Mouse (Mus musculus) midbrain, embryonic 12.5 days (tissue): ENCODE data around the gene Arhgap15. TPM values are rescaled to one million over a fixed set of nuclear protein-coding genes. Genes with fewer than 3 reads are reported as not detected.

ENCODE experiments used
- ATAC-seq: fragments of 200-750 bp; cut with Nextera tagmentation; 2 replicates; pipeline ENCODE4 v1.8.0; 2017; ENCODE audit warnings: low read depth, moderate TSS enrichment, moderate library complexity; ENCODE audit not compliant: low FRiP score
- H3K27ac ChIP-seq: fragments of 300-500 bp; sonication (generic); replicated peaks from 2 replicates; pipeline ENCODE4 v1.5.1; 2016; ENCODE audit warnings: mild to moderate bottlenecking
- H3K27me3 ChIP-seq: fragments of 300-500 bp; sonication (generic); 2 replicates; pipeline ENCODE4 v1.6.1; 2016; ENCODE audit warnings: mild to moderate bottlenecking
- H3K36me3 ChIP-seq: fragments of 300-500 bp; sonication (generic); 2 replicates; pipeline ENCODE4 v1.6.1; 2016
- H3K4me1 ChIP-seq: fragments of 300-500 bp; sonication (generic); 2 replicates; pipeline ENCODE4 v1.6.1; 2016
- H3K4me2 ChIP-seq: fragments of 300-500 bp; sonication (generic); replicated peaks from 2 replicates; pipeline ENCODE4 v1.6.1; 2016; ENCODE audit warnings: mild to moderate bottlenecking, moderate library complexity
- H3K4me3 ChIP-seq: fragments of 300-500 bp; sonication (generic); 2 replicates; pipeline ENCODE4 v1.5.1; 2016; ENCODE audit warnings: mild to moderate bottlenecking
- H3K9ac ChIP-seq: fragments of 300-500 bp; sonication (generic); replicated peaks from 2 replicates; pipeline ENCODE4 v1.6.1; 2016; ENCODE audit warnings: mild to moderate bottlenecking, moderate library complexity
- H3K9me3 ChIP-seq: fragments of 300-500 bp; sonication (generic); 2 replicates; pipeline ENCODE4 v1.6.1; 2016; ENCODE audit warnings: mild to moderate bottlenecking
- WGBS: fragments of 180-500 bp; shearing (Covaris S2); methylation state at CpG from one replicate; pipeline ENCODE4 v1.1.7; 2016; 5-methylcytosine and 5-hydroxymethylcytosine counted together
- polyA plus RNA-seq: library from polyadenylated mRNA; unstranded; fragments of >200 nt; fragmentation: Nextera tagmentation; extraction: Ambion mirVana; gene quantifications from 2 replicates; pipeline ENCODE4 v1.2.1, GENCODE M21; 2016

Gene Arhgap15
- polyA plus RNA-seq, 1 experiment from 2014 or later: 0.32 TPM

DNA sequence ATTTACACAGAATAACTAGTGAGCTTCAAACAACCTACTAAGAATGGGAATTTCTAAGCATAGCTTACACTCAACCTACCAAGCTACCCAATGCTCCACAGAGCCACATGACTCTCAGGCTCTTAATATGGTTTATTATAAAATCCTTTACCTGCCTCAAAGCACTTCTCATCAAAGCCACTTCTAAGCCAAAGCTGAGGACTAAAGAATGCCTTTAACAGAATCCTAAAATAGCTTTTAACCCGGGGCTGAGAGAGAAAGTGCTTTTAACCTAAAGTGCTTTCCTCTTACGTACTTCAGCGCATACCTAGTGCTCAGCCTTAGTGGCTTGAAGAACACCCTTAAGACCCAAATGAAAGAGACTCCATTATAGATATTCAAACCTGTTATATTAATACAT lies 380.9 kb downstream of the Arhgap15 start:
- Histone ChIP-seq H3K4me2 (no peak overlapping the region), H3K9me3 (no peaks in the 10 kb centered on the region), H3K4me3 (no peak overlapping the region), H3K36me3 (no peaks in the 10 kb centered on the region), H3K27me3 (no peaks in the 10 kb centered on the region), H3K9ac (no peak overlapping the region), H3K4me1 (no peaks in the 10 kb centered on the region), H3K27ac (no peak overlapping the region)
- ATAC-seq: no peak
- 79% methylated on average over 3 of the region's 3 CpGs for WGBS

- Histone ChIP-seq H3K4me1 (no peaks in the 10 kb centered on the region), H3K36me3 (no peaks in the 10 kb centered on the region), H3K9me3 (no peaks in the 10 kb centered on the region), H3K4me2 (no peak overlapping the region), H3K27ac (no peak overlapping the region), H3K27me3 (no peaks in the 10 kb centered on the region), H3K4me3 (no peak overlapping the region), H3K9ac (no peak overlapping the region)
- ATAC-seq: no peak
- 83% methylated on average over 3 of the region's 3 CpGs for WGBS
Observed at GRCm38 (mm10) chr2:44131271-44131670, 382.6 kb downstream of the Arhgap15 start.

DNA sequence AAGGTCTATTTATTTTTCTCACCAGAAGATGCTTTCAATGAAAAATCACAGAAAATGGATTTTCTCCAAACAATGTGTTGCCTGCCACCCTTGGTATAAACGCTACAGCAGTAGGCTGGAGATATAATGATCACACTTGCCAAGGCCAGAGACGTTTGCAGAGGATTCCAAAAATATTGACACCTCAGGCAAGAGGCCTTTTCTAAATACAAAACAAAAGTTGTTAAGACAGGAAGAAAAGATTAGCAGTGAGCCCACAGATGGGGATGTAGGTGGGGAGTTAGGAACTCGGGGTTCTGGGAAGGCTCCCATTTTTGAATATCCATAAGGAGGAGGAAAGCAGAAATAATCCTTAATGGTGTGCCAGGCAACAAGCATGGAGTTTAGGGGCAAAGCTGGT lies 386.2 kb downstream of the Arhgap15 start:
- Histone ChIP-seq H3K4me3 (no peak overlapping the region), H3K27me3 (no peaks in the 10 kb centered on the region), H3K4me2 (no peak overlapping the region), H3K9me3 (no peaks in the 10 kb centered on the region), H3K4me1 (no peaks in the 10 kb centered on the region), H3K27ac (no peak overlapping the region), H3K36me3 (no peaks in the 10 kb centered on the region), H3K9ac (no peak overlapping the region)
- WGBS: 71% methylated on average over 3 of the region's 3 CpGs
- no peak for ATAC-seq

DNA sequence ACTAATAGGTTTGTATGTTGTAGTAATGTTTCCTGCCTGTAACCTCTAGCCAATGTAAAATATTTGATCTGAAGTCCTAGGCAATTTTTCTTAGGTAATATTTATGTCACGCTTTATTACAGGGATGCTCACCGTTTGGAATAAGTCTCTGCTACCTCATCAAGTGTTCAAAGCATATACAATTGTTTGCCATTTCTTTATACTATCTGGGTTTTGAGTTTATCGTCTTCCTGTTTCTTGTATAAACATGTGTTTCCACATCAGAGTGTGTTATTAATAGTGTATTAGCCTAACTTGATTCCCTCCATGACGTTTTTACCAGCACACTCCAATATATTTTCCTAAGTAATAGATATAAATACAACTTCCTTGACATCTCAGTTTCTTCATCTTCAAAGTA lies 391.8 kb downstream of the Arhgap15 start:
- no peaks in the 10 kb centered on the region for H3K4me1 ChIP-seq
- 93% methylated on average over 4 of the region's 4 CpGs for WGBS
- no peak overlapping the region for H3K27ac ChIP-seq
- no peak overlapping the region for H3K9ac ChIP-seq
- H3K9me3 ChIP-seq: no peaks in the 10 kb centered on the region
- H3K4me2 ChIP-seq: no peak overlapping the region
- H3K4me3 ChIP-seq: no peak overlapping the region
- no peaks in the 10 kb centered on the region for H3K27me3 ChIP-seq
- ATAC-seq: no peak
- no peaks in the 10 kb centered on the region for H3K36me3 ChIP-seq

DNA sequence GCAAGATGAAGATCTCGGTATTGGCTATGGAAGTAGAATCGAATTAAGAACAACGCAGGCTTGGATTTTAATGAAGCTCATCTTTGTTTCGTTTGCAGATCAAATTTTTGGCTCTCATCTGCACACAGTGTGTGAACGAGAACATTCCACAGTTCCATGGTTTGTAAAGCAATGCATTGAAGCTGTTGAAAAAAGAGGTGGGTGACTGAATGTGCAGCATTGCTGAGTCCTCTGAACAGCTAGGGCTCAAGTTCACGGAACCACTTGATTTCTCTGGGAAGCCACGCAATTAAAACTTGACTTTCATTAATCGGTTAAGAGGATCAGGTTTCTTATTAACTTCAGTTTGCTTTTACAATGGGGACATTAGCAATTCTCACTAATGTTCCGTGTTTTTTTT lies 393.5 kb downstream of the Arhgap15 start:
- Histone ChIP-seq H3K9me3 (no peaks in the 10 kb centered on the region), H3K36me3 (no peaks in the 10 kb centered on the region), H3K27ac (no peak overlapping the region), H3K4me2 (no peak overlapping the region), H3K4me3 (no peak overlapping the region), H3K4me1 (no peaks in the 10 kb centered on the region), H3K27me3 (no peaks in the 10 kb centered on the region), H3K9ac (no peak overlapping the region)
- 85% methylated on average over 9 of the region's 9 CpGs for WGBS
- ATAC-seq: no peak

DNA sequence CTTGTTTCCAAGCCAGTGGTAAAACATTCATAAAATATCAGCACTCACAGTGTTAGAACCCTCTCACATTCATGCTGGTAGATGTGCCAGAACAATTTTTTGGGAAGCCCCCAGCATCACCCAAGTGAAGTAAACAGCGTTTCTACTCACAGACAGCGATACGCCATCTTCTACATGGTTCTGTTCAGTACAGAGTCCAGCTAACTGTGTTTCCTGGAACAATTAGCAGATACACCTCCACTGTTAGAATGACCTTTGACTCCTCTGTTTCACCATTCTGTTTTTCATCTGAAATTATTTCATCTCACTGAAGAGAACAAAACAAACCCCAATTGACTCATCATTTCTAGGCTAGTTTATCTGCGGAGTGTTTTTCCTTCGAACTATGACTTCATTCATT lies 394.0 kb downstream of the Arhgap15 start:
- Histone ChIP-seq H3K4me3 (no peak overlapping the region), H3K9me3 (no peaks in the 10 kb centered on the region), H3K27ac (no peak overlapping the region), H3K27me3 (no peaks in the 10 kb centered on the region), H3K4me1 (no peaks in the 10 kb centered on the region), H3K36me3 (no peaks in the 10 kb centered on the region), H3K9ac (no peak overlapping the region), H3K4me2 (no peak overlapping the region)
- no peak for ATAC-seq
- 96% methylated on average over 5 of the region's 5 CpGs for WGBS

- no peaks in the 10 kb centered on the region for H3K9me3 ChIP-seq
- WGBS: 88% methylated on average over 7 of the region's 7 CpGs
- H3K27me3 ChIP-seq: no peaks in the 10 kb centered on the region
- H3K27ac ChIP-seq: no peak overlapping the region
- H3K4me1 ChIP-seq: no peaks in the 10 kb centered on the region
- no peak overlapping the region for H3K4me2 ChIP-seq
- no peaks in the 10 kb centered on the region for H3K36me3 ChIP-seq
- H3K4me3 ChIP-seq: no peak overlapping the region
- no peak for ATAC-seq
- no peak overlapping the region for H3K9ac ChIP-seq
Observed at GRCm38 (mm10) chr2:44146124-44146981, 397.7 kb downstream of the Arhgap15 start.

- H3K27ac ChIP-seq: no peak overlapping the region
- no peaks in the 10 kb centered on the region for H3K36me3 ChIP-seq
- no peak overlapping the region for H3K9ac ChIP-seq
- no peak overlapping the region for H3K4me3 ChIP-seq
- H3K27me3 ChIP-seq: no peaks in the 10 kb centered on the region
- no peak overlapping the region for H3K4me2 ChIP-seq
- no peaks in the 10 kb centered on the region for H3K4me1 ChIP-seq
- ATAC-seq: no peak
- 83% methylated on average over 5 of the region's 5 CpGs for WGBS
- H3K9me3 ChIP-seq: no peaks in the 10 kb centered on the region
Observed at GRCm38 (mm10) chr2:44147486-44147885, 398.9 kb downstream of the Arhgap15 start.

DNA sequence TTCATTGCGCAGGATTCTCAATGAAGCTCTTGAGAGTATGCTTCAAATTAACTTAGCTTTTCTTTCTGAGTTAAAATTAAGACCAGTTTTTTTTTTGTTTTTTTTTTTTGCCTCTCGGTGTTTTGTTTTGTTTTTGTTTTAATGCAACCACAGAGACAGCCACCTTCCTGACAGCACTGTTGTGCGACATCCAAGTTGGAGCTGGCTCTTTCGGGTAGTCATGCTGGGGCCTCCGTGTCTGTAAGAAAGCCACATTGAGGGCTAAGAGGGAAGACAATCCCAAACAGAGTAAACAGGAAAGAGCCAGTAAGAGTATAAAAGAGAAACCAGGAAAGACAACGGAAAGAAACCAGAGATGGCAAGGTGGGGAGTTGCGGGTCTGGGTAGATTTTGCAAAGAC lies 399.3 kb downstream of the Arhgap15 start:
- Histone ChIP-seq H3K27ac (no peak overlapping the region), H3K36me3 (no peaks in the 10 kb centered on the region), H3K4me1 (no peaks in the 10 kb centered on the region), H3K9me3 (no peaks in the 10 kb centered on the region), H3K27me3 (no peaks in the 10 kb centered on the region), H3K4me2 (no peak overlapping the region), H3K9ac (no peak overlapping the region), H3K4me3 (no peak overlapping the region)
- WGBS: 50% methylated on average over 7 of the region's 7 CpGs
- ATAC-seq: no peak

DNA sequence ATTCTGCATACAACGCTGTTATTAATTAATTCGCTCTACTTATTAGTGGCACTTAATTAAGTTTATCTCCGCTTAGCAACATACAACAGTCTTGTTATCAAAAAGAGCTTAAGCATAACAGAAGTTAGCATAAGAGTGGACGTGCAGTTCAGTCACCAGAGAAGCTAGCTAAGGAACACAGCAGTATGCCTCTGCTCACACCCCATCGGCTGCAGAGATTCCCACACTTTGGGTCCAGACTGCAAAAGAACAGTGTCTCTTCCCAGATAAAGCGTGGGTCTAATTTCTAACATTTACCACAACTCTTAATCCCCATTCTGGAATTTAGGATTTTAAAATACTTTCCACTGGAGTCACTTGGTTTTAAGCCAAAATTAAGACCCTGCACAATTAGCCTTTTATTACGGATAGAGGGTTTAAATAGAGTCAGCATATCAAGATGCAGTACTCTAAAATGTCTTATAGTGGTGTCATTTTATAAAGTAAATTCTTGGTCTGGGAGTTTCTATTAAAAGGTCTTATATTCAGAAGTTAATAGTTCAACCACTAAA lies 400.0 kb downstream of the Arhgap15 start:
- no peaks in the 10 kb centered on the region for H3K4me1 ChIP-seq
- H3K9me3 ChIP-seq: no peaks in the 10 kb centered on the region
- 63% methylated on average over 7 of the region's 7 CpGs for WGBS
- H3K4me2 ChIP-seq: no peak overlapping the region
- no peak overlapping the region for H3K27ac ChIP-seq
- H3K9ac ChIP-seq: no peak overlapping the region
- H3K27me3 ChIP-seq: no peaks in the 10 kb centered on the region
- H3K4me3 ChIP-seq: no peak overlapping the region
- ATAC-seq: no peak
- H3K36me3 ChIP-seq: no peaks in the 10 kb centered on the region

DNA sequence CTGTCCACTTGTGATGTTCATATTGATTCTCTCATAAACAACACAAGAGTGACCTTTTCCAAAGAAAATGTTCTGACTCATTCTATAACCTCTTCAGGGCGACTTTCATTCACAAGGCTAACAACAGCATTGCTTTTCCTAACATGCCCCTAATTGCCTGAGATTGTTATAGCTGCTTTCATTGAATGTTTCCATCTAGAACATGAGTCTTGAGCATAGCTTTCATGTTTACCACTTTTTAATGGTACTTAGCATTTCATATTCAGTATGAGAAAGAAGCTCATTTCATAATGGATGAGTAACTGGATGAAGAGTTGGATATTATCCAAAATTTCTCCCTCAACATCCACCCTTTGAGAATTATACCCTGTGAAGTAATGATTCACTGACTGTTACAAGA lies 403.7 kb downstream of the Arhgap15 start:
- H3K27me3 ChIP-seq: no peaks in the 10 kb centered on the region
- H3K9me3 ChIP-seq: no peaks in the 10 kb centered on the region
- no peak for ATAC-seq
- no peak overlapping the region for H3K9ac ChIP-seq
- no peak overlapping the region for H3K4me3 ChIP-seq
- 83% methylated on average over 1 of the region's 1 CpGs for WGBS
- H3K4me1 ChIP-seq: no peaks in the 10 kb centered on the region
- H3K4me2 ChIP-seq: no peak overlapping the region
- no peaks in the 10 kb centered on the region for H3K36me3 ChIP-seq
- no peak overlapping the region for H3K27ac ChIP-seq

GRCm38 (mm10) chr2:44160358-44160757 lies 411.7 kb downstream of the Arhgap15 start:
- no peak for ATAC-seq
- no peak overlapping the region for H3K4me3 ChIP-seq
- no peak overlapping the region for H3K4me2 ChIP-seq
- H3K27ac ChIP-seq: no peak overlapping the region
- whole genome bisulfite sequencing: 78% methylated on average over 4 of the region's 4 CpGs
- no peaks in the 10 kb centered on the region for H3K36me3 ChIP-seq
- no peaks in the 10 kb centered on the region for H3K9me3 ChIP-seq
- no peaks in the 10 kb centered on the region for H3K4me1 ChIP-seq
- no peaks in the 10 kb centered on the region for H3K27me3 ChIP-seq
- no peak overlapping the region for H3K9ac ChIP-seq

GRCm38 (mm10) chr2:44165789-44166188 lies 417.2 kb downstream of the Arhgap15 start:
- Histone ChIP-seq H3K27me3 (no peaks in the 10 kb centered on the region), H3K9me3 (no peaks in the 10 kb centered on the region), H3K36me3 (no peaks in the 10 kb centered on the region), H3K4me1 (no peaks in the 10 kb centered on the region), H3K4me2 (no peak overlapping the region), H3K4me3 (no peak overlapping the region), H3K9ac (no peak overlapping the region), H3K27ac (no peak overlapping the region)
- no peak for ATAC-seq
- WGBS: 63% methylated on average over 3 of the region's 3 CpGs
